Mouse (Mus musculus): ENCODE results near the gene Itpk1. TPM values are rescaled to one million over a fixed set of nuclear protein-coding genes. Genes with fewer than 3 reads are reported as not detected.
A peak's percentile ranks its signal among the peaks of the same experiment; 100 is the strongest.

Itpk1 gene
- polyA plus RNA-seq, 1 experiment from 2014 or later = 20.8 TPM

DNA sequence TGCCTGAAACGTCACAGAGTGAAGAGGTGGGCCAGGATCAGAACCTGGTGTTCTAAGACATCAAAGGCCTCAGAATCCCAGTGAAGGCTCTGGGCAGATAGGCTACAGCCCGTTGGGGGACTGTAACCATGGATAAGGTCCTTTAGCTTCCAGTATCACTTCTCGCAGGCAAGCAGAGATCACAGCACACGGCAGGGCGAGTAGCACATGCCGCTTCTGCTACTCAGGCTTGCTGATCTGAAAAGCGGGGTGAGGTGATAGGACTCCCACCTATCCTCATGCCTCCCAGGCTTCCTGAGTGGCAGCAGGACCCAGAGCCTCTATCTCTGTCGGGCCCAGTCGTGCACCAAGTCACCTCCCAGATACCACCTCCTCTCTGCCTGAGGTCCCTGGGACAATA, 133.1 kb downstream of the Itpk1 start:
- ATAC-seq (replicated peaks; ENCODE audit: low FRiP score) = no peak
- 85% methylated on average over 9 of the region's 9 CpGs for WGBS
- H3K27me3 ChIP-seq = no peaks in the 10 kb centered on the region
- no peak overlapping the region for H3K4me3 ChIP-seq (replicated peaks)
- no peak overlapping the region for H3K27ac ChIP-seq
- H3K9me3 ChIP-seq (replicated peaks) = no peaks in the 10 kb centered on the region
- peaks cover 22% of the 10 kb centered on the region for H3K4me1 ChIP-seq
- H3K4me2 ChIP-seq = no peak overlapping the region
- peaks cover 17% of the 10 kb centered on the region for H3K36me3 ChIP-seq
- H3K9ac ChIP-seq = no peak overlapping the region

- Histone ChIP-seq H3K4me3 (replicated peaks) (no peak overlapping the region), H3K4me2 (no peak overlapping the region), H3K4me1 (peaks cover 16% of the 10 kb centered on the region; the same call in 1 of the 2 replicates), H3K9ac (no peak overlapping the region), H3K9me3 (replicated peaks) (no peaks in the 10 kb centered on the region), H3K27me3 (no peaks in the 10 kb centered on the region), H3K36me3 (peaks cover 17% of the 10 kb centered on the region), H3K27ac (no peak overlapping the region)
- WGBS = 62% methylated on average over 5 of the region's 5 CpGs
- ATAC-seq (replicated peaks; ENCODE audit: low FRiP score) = no peak
Observed at GRCm38 (mm10) chr12:102570734-102571133, 134.0 kb downstream of the Itpk1 start.

DNA sequence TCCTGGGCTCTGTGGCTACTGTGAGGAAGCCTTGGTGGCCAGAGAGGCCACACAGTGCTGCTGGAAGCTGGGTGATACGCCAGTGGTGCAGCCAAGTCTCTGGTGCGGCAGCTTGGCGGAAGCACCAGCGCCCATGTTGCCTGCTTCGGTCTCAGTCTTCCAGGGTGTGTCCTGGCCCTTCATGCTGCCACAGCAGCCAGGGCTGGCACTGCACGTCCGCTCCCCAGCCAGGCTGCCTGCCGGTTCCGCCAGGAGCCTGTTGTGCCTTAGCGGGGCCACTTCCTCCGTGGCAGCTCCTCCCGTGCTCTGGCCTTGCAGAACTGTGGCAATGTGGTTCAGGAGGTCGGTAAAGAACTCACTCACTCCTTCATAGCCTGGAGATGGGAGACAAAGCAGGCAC, 134.6 kb downstream of the Itpk1 start:
- Histone ChIP-seq H3K27me3 (no peaks in the 10 kb centered on the region), H3K9ac (no peak overlapping the region), H3K4me1 (peaks cover 13% of the 10 kb centered on the region; the same call in 1 of the 2 replicates), H3K4me2 (no peak overlapping the region), H3K36me3 (peaks cover 17% of the 10 kb centered on the region), H3K27ac (no peak overlapping the region), H3K9me3 (replicated peaks) (no peaks in the 10 kb centered on the region), H3K4me3 (replicated peaks) (no peak overlapping the region)
- WGBS = 81% methylated on average over 13 of the region's 13 CpGs
- no peak for ATAC-seq (replicated peaks; ENCODE audit: low FRiP score)

DNA sequence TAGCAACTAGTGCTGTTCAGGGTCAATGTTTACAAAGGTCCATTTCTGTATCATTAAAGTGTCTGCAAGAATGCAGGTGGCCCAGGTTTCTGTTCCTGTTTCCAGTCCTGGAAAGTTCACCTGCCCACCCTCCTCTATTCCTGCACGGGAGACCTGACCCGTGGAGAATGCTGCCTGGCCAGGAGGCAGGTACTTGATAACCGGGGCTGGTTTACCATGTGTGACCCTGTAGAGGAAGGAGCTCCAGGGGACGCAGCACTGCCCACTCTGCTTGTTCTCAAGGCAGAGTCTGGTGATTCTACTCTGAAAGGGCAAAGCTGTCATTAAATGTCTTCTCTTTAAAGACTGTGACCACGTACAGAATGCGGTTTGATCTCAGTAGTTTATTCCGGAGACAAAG, 136.5 kb downstream of the Itpk1 start:
- peaks cover 13% of the 10 kb centered on the region; the same call in 1 of the 2 replicates for H3K4me1 ChIP-seq
- no peak overlapping the region for H3K4me2 ChIP-seq
- 0 out of 2 replicates have a peak, but pooled peaks have one; percentile 19 for ATAC-seq (replicated peaks; ENCODE audit: low FRiP score)
- H3K27ac ChIP-seq = no peak overlapping the region
- WGBS = 62% methylated on average over 7 of the region's 7 CpGs
- no peaks in the 10 kb centered on the region for H3K9me3 ChIP-seq (replicated peaks)
- no peaks in the 10 kb centered on the region for H3K27me3 ChIP-seq
- peaks cover 11% of the 10 kb centered on the region for H3K36me3 ChIP-seq
- H3K4me3 ChIP-seq (replicated peaks) = no peak overlapping the region
- no peak overlapping the region for H3K9ac ChIP-seq

GRCm38 (mm10) chr12:102566951-102567350, 137.8 kb downstream of the Itpk1 start:
- Histone ChIP-seq H3K9me3 (replicated peaks) (no peaks in the 10 kb centered on the region), H3K4me2 (no peak overlapping the region), H3K27ac (no peak overlapping the region), H3K36me3 (peaks cover 2% of the 10 kb centered on the region; the same call in 1 of the 2 replicates), H3K9ac (no peak overlapping the region), H3K4me3 (replicated peaks) (no peak overlapping the region), H3K4me1 (peaks cover 13% of the 10 kb centered on the region; the same call in 1 of the 2 replicates), H3K27me3 (no peaks in the 10 kb centered on the region)
- ATAC-seq (replicated peaks; ENCODE audit: low FRiP score) = no peak
- WGBS = 67% methylated on average over 2 of the region's 2 CpGs

- no peaks in the 10 kb centered on the region for H3K9me3 ChIP-seq (replicated peaks)
- no peak overlapping the region for H3K4me3 ChIP-seq (replicated peaks)
- 70% methylated on average over 6 of the region's 6 CpGs for WGBS
- H3K4me1 ChIP-seq = peaks cover 13% of the 10 kb centered on the region; the same call in 1 of the 2 replicates
- no peaks in the 10 kb centered on the region for H3K27me3 ChIP-seq
- ATAC-seq (replicated peaks; ENCODE audit: low FRiP score) = no peak
- H3K4me2 ChIP-seq = no peak overlapping the region
- no peak overlapping the region for H3K27ac ChIP-seq
- peaks cover 2% of the 10 kb centered on the region; the same call in 1 of the 2 replicates for H3K36me3 ChIP-seq
- no peak overlapping the region for H3K9ac ChIP-seq
Observed at GRCm38 (mm10) chr12:102565086-102565485, 139.6 kb downstream of the Itpk1 start.

DNA sequence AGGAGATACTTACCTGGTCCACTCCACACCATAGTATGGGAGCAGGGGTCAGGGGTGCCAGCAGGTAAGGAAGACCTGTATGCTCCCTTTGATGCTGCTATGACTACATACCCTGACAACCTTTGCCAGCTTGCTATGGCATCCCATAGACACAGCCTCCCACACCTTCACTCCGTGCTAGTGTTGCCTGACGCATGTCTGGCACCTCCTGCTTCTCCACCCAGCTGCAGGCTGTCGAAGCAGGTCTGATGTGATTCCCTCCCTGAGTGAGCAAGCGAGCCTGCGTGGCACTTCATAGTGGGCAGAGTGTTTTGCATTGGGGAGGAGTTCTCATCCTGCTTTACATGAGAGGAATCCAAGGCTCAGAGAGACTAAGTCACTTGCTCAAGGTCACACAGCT, 147.4 kb downstream of the Itpk1 start:
- Histone ChIP-seq H3K4me1 (peaks cover 6% of the 10 kb centered on the region), H3K36me3 (no peaks in the 10 kb centered on the region), H3K9ac (no peak overlapping the region), H3K27ac (no peak overlapping the region), H3K4me2 (no peak overlapping the region), H3K27me3 (peaks cover 28% of the 10 kb centered on the region), H3K4me3 (replicated peaks) (no peak overlapping the region), H3K9me3 (replicated peaks) (no peaks in the 10 kb centered on the region)
- ATAC-seq (replicated peaks; ENCODE audit: low FRiP score) = no peak
- 73% methylated on average over 5 of the region's 5 CpGs for WGBS

DNA sequence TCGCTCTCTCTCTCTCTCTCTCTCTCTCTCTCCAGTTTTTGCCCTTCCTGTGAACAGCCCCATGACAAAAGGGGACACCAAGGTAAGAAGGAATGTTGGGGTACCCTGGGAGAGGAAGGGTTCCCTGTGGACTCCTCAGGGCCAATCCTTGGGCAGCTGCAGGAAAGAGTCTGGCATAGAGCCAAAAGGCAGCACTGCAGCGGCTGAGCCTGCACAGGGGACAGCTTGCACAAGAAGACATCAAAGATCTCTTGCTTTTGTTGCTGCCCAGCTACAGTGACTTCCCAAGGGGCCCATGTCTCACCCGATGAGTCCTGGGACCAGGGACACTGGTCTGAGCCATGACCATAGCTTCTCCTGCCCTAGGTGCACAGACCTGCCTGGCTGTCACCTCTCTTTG, 148.9 kb downstream of the Itpk1 start:
- Histone ChIP-seq H3K9ac (no peak overlapping the region), H3K9me3 (replicated peaks) (no peaks in the 10 kb centered on the region), H3K27ac (no peak overlapping the region), H3K4me2 (no peak overlapping the region), H3K36me3 (no peaks in the 10 kb centered on the region), H3K4me3 (replicated peaks) (no peak overlapping the region), H3K27me3 (peaks cover 33% of the 10 kb centered on the region), H3K4me1 (peaks cover 6% of the 10 kb centered on the region)
- ATAC-seq (replicated peaks; ENCODE audit: low FRiP score) = no peak
- 80% methylated on average over 3 of the region's 3 CpGs for WGBS

DNA sequence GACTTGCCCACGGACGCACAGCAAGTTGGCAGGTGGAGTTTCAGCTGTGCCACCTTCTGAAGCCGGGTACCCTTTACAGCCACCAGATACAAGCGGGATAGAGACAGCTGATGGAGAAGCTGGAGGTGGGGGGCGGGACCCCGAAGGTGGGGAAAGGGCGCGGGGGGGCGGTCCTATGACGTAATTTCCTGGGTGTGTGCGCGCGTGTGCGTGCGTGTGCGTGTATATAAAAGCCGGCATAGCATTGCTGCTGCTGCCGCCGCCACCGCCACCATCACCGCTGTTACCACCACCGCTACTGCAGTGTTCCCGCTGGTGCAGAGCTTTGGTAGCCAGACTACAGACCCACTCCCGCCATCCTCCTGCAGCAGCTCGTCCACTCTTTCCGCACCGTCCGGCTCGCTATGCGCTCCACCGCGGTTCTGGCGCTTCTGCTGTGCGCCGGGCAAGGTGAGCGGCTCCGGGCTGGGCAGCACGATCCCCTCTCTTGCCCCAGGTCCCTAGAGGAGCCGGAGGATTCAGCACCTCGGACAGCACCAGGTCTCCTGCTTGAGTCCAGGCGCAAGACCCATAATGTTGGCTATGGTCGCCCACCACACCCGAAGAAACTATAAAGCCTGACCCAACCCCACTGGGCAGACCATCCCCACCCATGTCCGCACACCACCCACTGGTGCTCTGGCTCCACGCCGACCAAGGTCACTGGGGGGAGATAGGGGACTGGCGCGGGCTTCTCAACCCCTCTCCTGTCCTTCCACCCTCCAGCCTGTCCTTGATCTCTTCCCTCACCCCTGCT, 149.8 kb downstream of the Itpk1 start, which contains the start of gene Chga:
Gene Chga, plus strand, starts transcription at position 249 of the 796 bp plus-strand sequence.
- WGBS = 2% methylated on average over 47 of the region's 48 CpGs
- ATAC-seq (replicated peaks; ENCODE audit: low FRiP score) = peak; percentile 85

GRCm38 (mm10) chr12:102553705-102554275, 150.9 kb downstream of the Itpk1 start:
- ATAC-seq (replicated peaks; ENCODE audit: low FRiP score) = no peak
- no peak overlapping the region for H3K27ac ChIP-seq
- H3K9me3 ChIP-seq (replicated peaks) = no peaks in the 10 kb centered on the region
- H3K36me3 ChIP-seq = no peaks in the 10 kb centered on the region
- peaks cover 6% of the 10 kb centered on the region for H3K4me1 ChIP-seq
- no peak overlapping the region for H3K9ac ChIP-seq
- no peak overlapping the region for H3K4me3 ChIP-seq (replicated peaks)
- WGBS = 73% methylated on average over 14 of the region's 14 CpGs
- peaks cover 36% of the 10 kb centered on the region for H3K27me3 ChIP-seq
- no peak overlapping the region for H3K4me2 ChIP-seq

More for the DNA sequence above, 149.8 kb downstream of the Itpk1 start, which contains the start of gene Chga:
- peaks cover 36% of the 10 kb centered on the region for H3K27me3 ChIP-seq
- H3K4me1 ChIP-seq = peaks cover 6% of the 10 kb centered on the region
- H3K27ac ChIP-seq = no peak within 1 kb of the TSS
- H3K36me3 ChIP-seq = no peaks in the 10 kb centered on the region
- H3K9ac ChIP-seq = no peak within 1 kb of the TSS
- peak within 1 kb of the TSS; percentile 35 for H3K4me3 ChIP-seq (replicated peaks)
- H3K4me2 ChIP-seq = peak within 1 kb of the TSS; percentile 60
- no peaks in the 10 kb centered on the region for H3K9me3 ChIP-seq (replicated peaks)

GRCm38 (mm10) chr12:102552001-102552400, 152.7 kb downstream of the Itpk1 start:
- WGBS = 74% methylated on average over 6 of the region's 6 CpGs
- H3K27ac ChIP-seq = no peak overlapping the region
- H3K4me1 ChIP-seq = peaks cover 6% of the 10 kb centered on the region
- H3K9ac ChIP-seq = no peak overlapping the region
- H3K9me3 ChIP-seq (replicated peaks) = no peaks in the 10 kb centered on the region
- no peaks in the 10 kb centered on the region for H3K36me3 ChIP-seq
- H3K4me2 ChIP-seq = no peak overlapping the region
- peaks cover 36% of the 10 kb centered on the region for H3K27me3 ChIP-seq
- ATAC-seq (replicated peaks; ENCODE audit: low FRiP score) = no peak
- no peak overlapping the region for H3K4me3 ChIP-seq (replicated peaks)

GRCm38 (mm10) chr12:102551186-102551585, 153.5 kb downstream of the Itpk1 start:
- Histone ChIP-seq H3K4me3 (replicated peaks) (no peak overlapping the region), H3K9me3 (replicated peaks) (no peaks in the 10 kb centered on the region), H3K4me1 (peaks cover 6% of the 10 kb centered on the region), H3K4me2 (no peak overlapping the region), H3K27ac (no peak overlapping the region), H3K36me3 (no peaks in the 10 kb centered on the region), H3K9ac (no peak overlapping the region), H3K27me3 (peaks cover 36% of the 10 kb centered on the region)
- ATAC-seq (replicated peaks; ENCODE audit: low FRiP score) = no peak
- WGBS = 85% methylated on average over 3 of the region's 3 CpGs
